Mouse (Mus musculus): ENCODE measurements around the gene Adamts4. TPM values are rescaled to one million over a fixed set of nuclear protein-coding genes. Genes with fewer than 3 reads are reported as not detected.

Adamts4 gene
- total RNA-seq, 2 experiments from 2014 or later = 6.7 to 8.6 TPM

DNA sequence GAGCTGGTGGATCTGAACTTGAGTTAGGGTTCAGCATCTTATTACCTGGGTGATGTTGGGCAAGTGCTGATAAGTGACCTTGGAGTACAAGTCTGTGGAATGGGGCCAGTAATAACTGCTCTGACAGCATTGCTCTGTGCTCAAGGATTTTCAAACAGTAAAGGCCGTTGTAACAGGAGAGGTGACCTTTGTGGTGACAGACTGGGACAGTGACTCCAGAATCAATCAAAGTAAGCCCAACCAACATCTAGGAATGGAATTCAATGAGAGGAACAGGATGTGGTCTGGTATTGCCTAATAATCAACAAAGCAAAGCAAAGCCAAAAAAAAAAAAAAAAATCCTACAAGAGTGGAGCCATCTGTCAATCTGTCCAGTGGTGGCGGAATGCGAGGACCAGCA is 10.1 kb downstream of the Adamts4 start:
- no peak for DNase-seq (ENCODE audit: extremely low spot score in 1 of 2, low spot score in 2 of 2)
- TF ChIP-seq CTCF (IDR thresholded peaks at IDR 0.05) = no peak
- no peak overlapping the region for H3K4me3 ChIP-seq
- no peak overlapping the region for H3K27ac ChIP-seq
- intact Hi-C loops (cut with DNase I) = no loop called here

DNA sequence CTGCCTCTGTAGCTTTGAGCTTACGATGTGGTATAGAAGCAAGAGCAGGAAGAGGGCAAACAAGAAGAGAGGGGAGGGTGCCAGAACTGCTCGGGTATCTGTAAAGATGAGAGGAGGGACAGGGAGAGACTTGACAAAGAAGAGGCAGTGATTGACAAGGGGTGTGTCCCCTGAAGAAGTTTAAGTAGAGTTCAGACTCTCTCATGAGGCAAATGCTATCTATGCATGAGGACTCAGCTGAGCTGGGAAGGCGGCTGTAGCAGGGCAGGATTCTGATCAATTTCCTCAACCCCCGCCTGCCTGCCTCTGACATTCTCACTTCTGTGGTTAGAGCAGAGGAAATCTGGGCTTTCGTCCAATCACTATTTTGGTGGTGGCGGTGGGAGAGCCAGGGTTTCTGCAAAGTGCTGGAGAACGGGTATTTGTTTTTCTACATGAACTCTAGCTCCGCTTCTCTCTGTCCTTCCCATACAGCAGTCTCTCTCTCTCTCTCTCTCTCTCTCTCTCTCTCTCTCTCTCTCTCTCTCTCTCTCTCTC is 12.4 kb downstream of the Adamts4 start:
- intact Hi-C loops (cut with DNase I) = no loop called here
- peak; percentile 72 to 82 for DNase-seq (ENCODE audit: extremely low spot score in 1 of 2, low spot score in 2 of 2)
- Histone ChIP-seq H3K4me3 (peak overlapping the region; percentile 21), H3K27ac (peak overlapping the region; percentile 65)
- TF ChIP-seq CTCF (IDR thresholded peaks at IDR 0.05) = no peak

DNA sequence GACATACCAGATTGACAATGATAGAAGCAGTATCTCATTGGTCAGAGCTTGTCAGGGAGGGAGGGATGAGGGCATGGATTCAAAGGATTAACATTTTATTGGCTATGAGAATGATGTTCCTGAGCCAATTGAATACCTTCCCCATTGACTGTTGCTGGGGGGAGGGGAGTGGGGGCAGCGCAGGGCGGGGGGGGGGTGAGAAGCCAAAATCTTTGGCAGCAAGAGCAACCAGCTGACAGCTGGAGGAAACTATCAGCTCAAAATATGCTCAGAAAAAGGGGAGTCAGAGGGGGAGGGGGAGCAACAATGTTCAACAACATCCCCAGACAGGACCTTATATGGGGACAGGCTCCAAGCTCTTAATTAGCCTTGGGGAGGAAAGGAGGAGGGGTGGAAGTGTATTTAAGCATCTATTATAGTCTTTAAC is 13.0 kb downstream of the Adamts4 start:
- Histone ChIP-seq H3K4me3 (no peak overlapping the region), H3K27ac (peak overlapping the region; percentile 59; the same call in 1 of the 2 replicates)
- no peak for TF ChIP-seq CTCF (IDR thresholded peaks at IDR 0.05)
- intact Hi-C loops (cut with DNase I) = no loop called here
- DNase-seq (ENCODE audit: extremely low spot score in 1 of 2, low spot score in 2 of 2) = no peak

GRCm38 (mm10) chr1:171263666-171264461 is 13.6 kb downstream of the Adamts4 start:
- DNase-seq (ENCODE audit: extremely low spot score in 1 of 2, low spot score in 2 of 2) = no peak
- no peak; the same call in none of the 2 replicates for TF ChIP-seq CTCF (IDR thresholded peaks at IDR 0.05)
- intact Hi-C loops (cut with DNase I) = no loop called here
- no peak overlapping the region for H3K4me3 ChIP-seq
- peak overlapping the region; percentile 59; the same call in 1 of the 2 replicates for H3K27ac ChIP-seq

DNA sequence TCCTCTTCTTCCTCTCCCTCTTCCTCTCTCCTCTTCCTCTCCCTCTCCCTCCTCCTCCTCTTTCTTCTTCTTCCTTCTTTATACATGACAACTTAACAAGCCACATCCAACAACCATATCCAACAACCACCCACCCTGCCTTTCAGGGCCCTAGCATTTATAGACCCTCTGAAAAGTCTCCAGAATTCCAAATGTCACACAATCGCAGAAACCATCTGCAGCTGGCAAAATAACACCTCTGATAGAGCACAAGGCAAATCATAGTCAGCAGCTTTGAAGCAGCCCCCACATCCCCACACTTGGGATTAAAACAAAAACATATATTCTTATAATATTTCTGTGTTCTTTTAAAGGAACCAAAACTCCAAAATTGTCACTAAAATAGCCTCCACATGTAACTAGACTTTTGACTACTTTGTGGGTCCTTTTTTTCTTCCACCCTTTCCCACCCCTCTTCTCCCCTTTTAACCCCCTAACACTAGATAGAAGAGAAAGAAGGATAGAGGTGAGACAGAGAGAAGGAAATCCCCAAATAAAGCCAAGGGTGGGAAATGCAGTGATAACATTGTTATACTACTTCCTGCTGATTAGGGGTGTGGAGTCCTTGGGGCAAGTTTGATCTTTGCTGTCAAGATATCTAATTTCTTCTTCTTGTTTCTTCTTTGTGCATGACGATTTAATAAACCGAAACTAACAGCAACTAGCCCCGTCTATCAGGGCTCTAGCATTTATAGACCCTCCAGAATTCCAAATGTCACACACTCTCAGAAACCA is 15.9 kb downstream of the Adamts4 start:
- no peak for TF ChIP-seq CTCF (IDR thresholded peaks at IDR 0.05)
- Histone ChIP-seq H3K4me3 (no peak overlapping the region), H3K27ac (no peak overlapping the region)
- no peak for DNase-seq (ENCODE audit: extremely low spot score in 1 of 2, low spot score in 2 of 2)
- intact Hi-C loops (cut with DNase I) = no loop called here

GRCm38 (mm10) chr1:171268341-171268740 is 18.1 kb downstream of the Adamts4 start:
- no peak for DNase-seq (ENCODE audit: extremely low spot score in 1 of 2, low spot score in 2 of 2)
- H3K4me3 ChIP-seq = no peak overlapping the region
- H3K27ac ChIP-seq = no peak overlapping the region
- TF ChIP-seq CTCF (IDR thresholded peaks at IDR 0.05) = no peak
- intact Hi-C loops (cut with DNase I) = no loop called here

DNA sequence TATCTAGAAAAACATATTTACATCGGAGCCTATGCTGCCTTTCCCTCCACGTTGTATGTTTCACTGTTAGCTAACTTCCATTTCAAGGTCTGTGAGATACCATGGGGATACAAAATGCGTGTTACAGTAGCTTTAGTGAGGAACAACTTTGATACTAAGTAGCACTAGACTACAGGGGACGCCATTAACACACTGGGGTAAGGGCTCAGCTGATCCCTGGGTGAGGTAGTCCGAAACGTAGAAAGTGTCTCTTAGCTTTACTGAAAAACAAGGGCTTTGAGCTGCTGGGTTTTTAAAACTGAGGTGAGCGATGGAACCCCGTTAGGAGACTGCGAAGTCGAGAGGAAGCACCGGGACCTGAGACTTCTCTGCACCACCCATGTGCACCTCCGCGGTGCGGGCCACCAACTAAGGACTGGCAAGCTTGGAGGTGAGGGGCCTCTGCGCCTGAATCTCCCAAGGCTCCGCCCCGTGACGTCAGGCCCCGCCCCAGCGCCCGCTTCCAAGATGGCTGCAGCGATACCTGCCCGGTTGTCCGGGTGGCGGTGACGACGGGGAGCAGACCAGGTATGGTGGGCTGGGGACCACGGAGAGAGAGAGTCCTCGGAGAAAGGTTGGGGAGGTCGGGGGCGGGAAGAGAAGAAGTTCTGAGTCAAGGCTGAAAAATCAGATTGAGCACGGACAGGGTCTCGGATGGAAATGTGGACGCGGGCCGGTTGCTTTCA is 19.8 kb downstream of the Adamts4 start, which contains the start of gene B4galt3:
TSS of gene B4galt3 (plus strand) at position 481 of the 725 bp plus-strand sequence.
- intact Hi-C loops (cut with DNase I) = loop anchor here (1.0 kb wide), 1 partner anchor 11 kb away; the partner anchor contains the start of gene Ppox

DNA sequence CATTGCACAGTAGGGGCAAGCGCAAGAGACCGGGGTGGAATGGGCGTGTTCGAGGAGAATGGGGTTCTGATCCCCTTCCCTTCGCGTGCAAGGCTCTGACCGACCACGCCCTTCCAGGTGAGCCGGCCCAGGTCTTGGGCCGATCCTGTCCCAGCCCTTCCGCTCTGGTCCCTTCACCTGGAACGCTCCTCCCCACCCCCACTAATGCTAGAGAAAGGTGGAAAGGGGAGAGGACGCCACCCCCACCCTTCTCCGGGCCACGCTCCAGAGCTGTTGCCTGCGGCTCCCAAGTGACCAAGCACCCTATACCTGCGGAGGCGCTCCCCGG is 20.3 kb downstream of the Adamts4 start:
- no peak for TF ChIP-seq CTCF (IDR thresholded peaks at IDR 0.05)
- peak overlapping the region; percentile 89 for H3K4me3 ChIP-seq
- peak overlapping the region; percentile 89 for H3K27ac ChIP-seq
- no peak for DNase-seq (ENCODE audit: extremely low spot score in 1 of 2, low spot score in 2 of 2)
- intact Hi-C loops (cut with DNase I) = loop anchor here (1.0 kb wide), 1 partner anchor 11 kb away; the partner anchor contains the start of gene Ppox

More for the DNA sequence above, 19.8 kb downstream of the Adamts4 start, which contains the start of gene B4galt3:
- peak within 1 kb of the TSS; percentile 89 for H3K4me3 ChIP-seq
- H3K27ac ChIP-seq = peak within 1 kb of the TSS; percentile 89
- no peak for TF ChIP-seq CTCF (IDR thresholded peaks at IDR 0.05)
- DNase-seq (ENCODE audit: extremely low spot score in 1 of 2, low spot score in 2 of 2) = peak; percentile 94 to 97

GRCm38 (mm10) chr1:171271196-171271595 is 21.0 kb downstream of the Adamts4 start:
- H3K27ac ChIP-seq = no peak overlapping the region
- intact Hi-C loops (cut with DNase I) = no loop called here
- H3K4me3 ChIP-seq = peak overlapping the region; percentile 89
- no peak for TF ChIP-seq CTCF (IDR thresholded peaks at IDR 0.05)
- DNase-seq (ENCODE audit: extremely low spot score in 1 of 2, low spot score in 2 of 2) = no peak

DNA sequence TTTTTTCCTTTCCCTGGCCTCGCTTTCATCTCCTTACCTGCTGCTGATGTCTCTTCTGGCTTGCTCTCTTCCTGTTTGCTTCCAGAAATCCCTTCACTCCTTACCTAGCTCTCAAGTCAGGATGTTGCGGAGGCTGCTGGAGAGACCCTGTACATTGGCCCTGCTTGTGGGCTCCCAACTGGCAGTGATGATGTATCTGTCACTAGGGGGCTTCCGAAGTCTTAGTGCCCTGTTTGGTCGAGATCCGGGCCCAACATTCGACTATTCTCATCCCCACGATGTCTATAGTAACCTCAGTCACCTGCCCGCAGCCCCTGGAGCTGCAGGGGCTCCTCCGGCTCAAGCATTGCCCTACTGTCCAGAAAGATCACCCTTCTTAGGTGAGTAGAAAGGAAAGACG is 21.4 kb downstream of the Adamts4 start:
- H3K4me3 ChIP-seq = peak overlapping the region; percentile 89
- DNase-seq (ENCODE audit: extremely low spot score in 1 of 2, low spot score in 2 of 2) = no peak
- intact Hi-C loops (cut with DNase I) = no loop called here
- TF ChIP-seq CTCF (IDR thresholded peaks at IDR 0.05) = no peak
- no peak overlapping the region for H3K27ac ChIP-seq

DNA sequence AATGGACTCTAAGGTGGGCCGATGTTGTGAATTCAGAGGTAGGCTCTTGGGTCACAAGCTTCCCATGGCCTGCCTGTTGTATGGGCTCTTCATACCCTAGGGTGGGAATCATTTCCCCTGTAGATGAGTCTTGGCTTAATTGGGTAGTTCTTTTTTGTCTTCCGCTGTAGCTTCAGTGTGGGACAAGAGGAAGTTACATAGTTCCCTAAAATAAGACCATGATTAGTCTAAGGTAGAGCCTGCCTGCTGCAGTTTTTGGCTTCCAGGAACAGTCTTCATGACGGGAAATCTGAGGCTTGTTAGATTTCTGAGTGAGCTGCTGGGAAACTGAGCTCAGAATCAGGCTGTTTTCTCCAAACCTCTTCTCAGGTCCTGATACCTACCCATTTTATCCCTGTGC is 21.9 kb downstream of the Adamts4 start:
- Histone ChIP-seq H3K4me3 (no peak overlapping the region), H3K27ac (no peak overlapping the region)
- intact Hi-C loops (cut with DNase I) = no loop called here
- TF ChIP-seq CTCF (IDR thresholded peaks at IDR 0.05) = no peak
- no peak for DNase-seq (ENCODE audit: extremely low spot score in 1 of 2, low spot score in 2 of 2)

Data from left cerebral cortex, adult 2 months (tissue).